ENCODE assay signal across 14 mouse cellular contexts in genomic region chr6:89615373-89615755, GRCm38 (mm10). TPM values are rescaled to one million over a fixed set of nuclear protein-coding genes. Genes with fewer than 3 reads are reported as not detected.
DNase-seq lines count a peak whose midpoint lies in the region; ATAC-seq lines count a peak whose summit lies in the region.
"Had no signal": no experiment of that assay in that cellular context is flagged by ENCODE, and none has a peak within 500 bp of the region (broad histone marks: within the 10 kb centered on the region; RNA-seq: fewer than 3 reads in every experiment).

No protein-coding gene starts in this region.

- no peaks in the 10 kb centered on the region for H3K36me3 ChIP-seq in midbrain, embryonic 10.5 days
- no peaks in the 10 kb centered on the region for H3K36me3 ChIP-seq in midbrain, embryonic 16.5 days (ENCODE audit: control insufficient read depth, insufficient read depth, low read length)
- no peaks in the 10 kb centered on the region for H3K36me3 ChIP-seq in kidney, embryonic 15.5 days
- no peaks in the 10 kb centered on the region for H3K36me3 ChIP-seq in midbrain, embryonic 13.5 days
- no peaks in the 10 kb centered on the region for H3K36me3 ChIP-seq in embryonic facial prominence, embryonic 10.5 days (replicated peaks)
- H3K36me3 ChIP-seq: limb, embryonic 15.5 days; stomach, embryonic 15.5 days had no signal

- no peak for ATAC-seq in midbrain, embryonic 16.5 days
- ATAC-seq in kidney, embryonic 15.5 days (replicated peaks; ENCODE audit: low FRiP score), result no peak
- no peak for ATAC-seq in midbrain, embryonic 13.5 days

- no peaks in the 10 kb centered on the region for H3K27me3 ChIP-seq in midbrain, embryonic 10.5 days (ENCODE audit: low read depth, poor library complexity, severe bottlenecking)
- H3K27me3 ChIP-seq in midbrain, embryonic 16.5 days (ENCODE audit: control insufficient read depth, insufficient read depth, low read depth, low read length), result no peaks in the 10 kb centered on the region
- no peaks in the 10 kb centered on the region for H3K27me3 ChIP-seq in kidney, embryonic 15.5 days
- no peaks in the 10 kb centered on the region for H3K27me3 ChIP-seq in midbrain, embryonic 13.5 days
- no peaks in the 10 kb centered on the region for H3K27me3 ChIP-seq in embryonic facial prominence, embryonic 10.5 days (replicated peaks; ENCODE audit: low read depth, poor library complexity, severe bottlenecking)
- H3K27me3 ChIP-seq: limb, embryonic 15.5 days; stomach, embryonic 15.5 days had no signal

- DNase-seq in embryo, embryonic 10.5 days (ENCODE audit: low spot score), result peak; percentile 9
- no peak for DNase-seq in embryo, embryonic 9.5 days (ENCODE audit: extremely low spot score)
- no peak for DNase-seq in midbrain, embryonic 10.5 days (ENCODE audit: low spot score)
- DNase-seq in embryonic facial prominence, embryonic 10.5 days (ENCODE audit: low spot score), result no peak
- DNase-seq in left cerebral cortex, adult 9 months (ENCODE audit: low spot score in 2 of 2), result no peak
- DNase-seq: cerebellum, postnatal 36 days; lung, adult 2 months; thymus, postnatal 36 days had no signal

- 60% methylated on average over 7 of the region's 7 CpGs for WGBS in midbrain, embryonic 10.5 days
- 23% methylated on average over 7 of the region's 7 CpGs for WGBS in midbrain, embryonic 16.5 days
- WGBS in kidney, embryonic 15.5 days, result 39% methylated on average over 7 of the region's 7 CpGs
- WGBS in midbrain, embryonic 13.5 days, result 30% methylated on average over 7 of the region's 7 CpGs
- 56% methylated on average over 7 of the region's 7 CpGs for WGBS in embryonic facial prominence, embryonic 10.5 days

- no peak overlapping the region for H3K4me2 ChIP-seq in midbrain, embryonic 16.5 days (ENCODE audit: low read length)
- H3K4me2 ChIP-seq in kidney, embryonic 15.5 days, result no peak overlapping the region
- no peak overlapping the region for H3K4me2 ChIP-seq in midbrain, embryonic 13.5 days (replicated peaks)
- H3K4me2 ChIP-seq: limb, embryonic 15.5 days; stomach, embryonic 15.5 days had no signal

- H3K9me3 ChIP-seq in midbrain, embryonic 10.5 days (replicated peaks), result no peaks in the 10 kb centered on the region
- no peaks in the 10 kb centered on the region for H3K9me3 ChIP-seq in midbrain, embryonic 16.5 days (replicated peaks; ENCODE audit: control insufficient read depth, low read length, poor library complexity, severe bottlenecking)
- H3K9me3 ChIP-seq in kidney, embryonic 15.5 days (replicated peaks), result no peaks in the 10 kb centered on the region
- no peaks in the 10 kb centered on the region for H3K9me3 ChIP-seq in midbrain, embryonic 13.5 days
- no peaks in the 10 kb centered on the region for H3K9me3 ChIP-seq in embryonic facial prominence, embryonic 10.5 days
- H3K9me3 ChIP-seq: limb, embryonic 15.5 days; stomach, embryonic 15.5 days had no signal

- no peak overlapping the region for H3K9ac ChIP-seq in midbrain, embryonic 16.5 days (ENCODE audit: low read depth, low read length)
- H3K9ac ChIP-seq in kidney, embryonic 15.5 days, result no peak overlapping the region
- no peak overlapping the region for H3K9ac ChIP-seq in midbrain, embryonic 13.5 days (replicated peaks)
- H3K9ac ChIP-seq: limb, embryonic 15.5 days; stomach, embryonic 15.5 days had no signal

- no peak overlapping the region for H3K4me3 ChIP-seq in midbrain, embryonic 10.5 days
- H3K4me3 ChIP-seq in midbrain, embryonic 16.5 days (ENCODE audit: low read depth, low read length), result no peak overlapping the region
- no peak overlapping the region for H3K4me3 ChIP-seq in kidney, embryonic 15.5 days (replicated peaks)
- H3K4me3 ChIP-seq in midbrain, embryonic 13.5 days (replicated peaks), result no peak overlapping the region
- H3K4me3 ChIP-seq in embryonic facial prominence, embryonic 10.5 days, result no peak overlapping the region
- H3K4me3 ChIP-seq: limb, embryonic 15.5 days; stomach, embryonic 15.5 days had no signal

- peak overlapping the region; percentile 83 for H3K27ac ChIP-seq in midbrain, embryonic 10.5 days (replicated peaks)
- H3K27ac ChIP-seq in midbrain, embryonic 16.5 days (ENCODE audit: low read length), result no peak overlapping the region
- peak overlapping the region; percentile 80 for H3K27ac ChIP-seq in kidney, embryonic 15.5 days
- peak overlapping the region; percentile 93 for H3K27ac ChIP-seq in midbrain, embryonic 13.5 days
- H3K27ac ChIP-seq in embryonic facial prominence, embryonic 10.5 days (replicated peaks), result no peak overlapping the region
- H3K27ac ChIP-seq: limb, embryonic 15.5 days; macrophage; stomach, embryonic 15.5 days had no signal

- peaks cover 35% of the 10 kb centered on the region for H3K4me1 ChIP-seq in midbrain, embryonic 10.5 days
- H3K4me1 ChIP-seq in midbrain, embryonic 16.5 days (ENCODE audit: control insufficient read depth, insufficient read depth, low read length), result peaks cover 21% of the 10 kb centered on the region
- H3K4me1 ChIP-seq in kidney, embryonic 15.5 days, result peaks cover 28% of the 10 kb centered on the region
- peaks cover 29% of the 10 kb centered on the region for H3K4me1 ChIP-seq in midbrain, embryonic 13.5 days (replicated peaks)
- H3K4me1 ChIP-seq in embryonic facial prominence, embryonic 10.5 days, result peaks cover 31% of the 10 kb centered on the region

RNA-seq across cellular contexts. Expression of gene Chchd6, which starts 19.9 kb away (rescaled TPM):
- 91.4 and 106 TPM in 2 replicates for polyA plus RNA-seq in midbrain, embryonic 10.5 days (2016; fragmentation: Nextera tagmentation; extraction: Ambion mirVana)
- polyA plus RNA-seq in midbrain, embryonic 16.5 days (2015; fragmentation: Nextera tagmentation; extraction: Ambion mirVana), result 170 and 191 TPM in 2 replicates
- 62.2 and 63.8 TPM in 2 replicates for polyA plus RNA-seq in kidney, embryonic 15.5 days (2015; fragmentation: Nextera tagmentation; extraction: Ambion mirVana)
- polyA plus RNA-seq in midbrain, embryonic 13.5 days (2015; fragmentation: Nextera tagmentation; extraction: Ambion mirVana), result 121 and 126 TPM in 2 replicates
- polyA plus RNA-seq in embryonic facial prominence, embryonic 10.5 days (2016; fragmentation: Nextera tagmentation; extraction: Ambion mirVana), result 66.8 and 74.1 TPM in 2 replicates

RNA-seq across cellular contexts. Expression of gene Txnrd3, which starts 28.4 kb away (rescaled TPM):
- polyA plus RNA-seq in midbrain, embryonic 10.5 days (2016; fragmentation: Nextera tagmentation; extraction: Ambion mirVana), result 10.1 and 13.1 TPM in 2 replicates
- polyA plus RNA-seq in midbrain, embryonic 16.5 days (2015; fragmentation: Nextera tagmentation; extraction: Ambion mirVana), result 15.4 and 15.5 TPM in 2 replicates
- polyA plus RNA-seq in kidney, embryonic 15.5 days (2015; fragmentation: Nextera tagmentation; extraction: Ambion mirVana), result 17.4 and 17.7 TPM in 2 replicates
- 12.6 and 13.3 TPM in 2 replicates for polyA plus RNA-seq in midbrain, embryonic 13.5 days (2015; fragmentation: Nextera tagmentation; extraction: Ambion mirVana)
- polyA plus RNA-seq in embryonic facial prominence, embryonic 10.5 days (2016; fragmentation: Nextera tagmentation; extraction: Ambion mirVana), result 9.2 and 9.8 TPM in 2 replicates

Comparison
In these comparisons a context has a peak if more than half of its experiments do, and no peak if none do; other contexts are left out.
1. H3K27ac ChIP-seq: peak in midbrain, embryonic 10.5 days (single experiment), kidney, embryonic 15.5 days (single experiment) and midbrain, embryonic 13.5 days (single experiment); none in midbrain, embryonic 16.5 days (single experiment) and embryonic facial prominence, embryonic 10.5 days (single experiment).